Mouse (Mus musculus): ENCODE measurements at regions not wholly inside any gene's neighbourhood (a gene's known extent, or its start where the extent isn't known, plus 50 kb on each side); places are given as distances from the start of the nearest gene placed in this dataset.
A peak's percentile ranks its signal among the peaks of the same experiment; 100 is the strongest.

GRCm38 (mm10) chr10:42131798-42132197, 113.6 kb upstream of the Armc2 start:
- DNase-seq (ENCODE audit: low read depth, low spot score), result no peak

DNA sequence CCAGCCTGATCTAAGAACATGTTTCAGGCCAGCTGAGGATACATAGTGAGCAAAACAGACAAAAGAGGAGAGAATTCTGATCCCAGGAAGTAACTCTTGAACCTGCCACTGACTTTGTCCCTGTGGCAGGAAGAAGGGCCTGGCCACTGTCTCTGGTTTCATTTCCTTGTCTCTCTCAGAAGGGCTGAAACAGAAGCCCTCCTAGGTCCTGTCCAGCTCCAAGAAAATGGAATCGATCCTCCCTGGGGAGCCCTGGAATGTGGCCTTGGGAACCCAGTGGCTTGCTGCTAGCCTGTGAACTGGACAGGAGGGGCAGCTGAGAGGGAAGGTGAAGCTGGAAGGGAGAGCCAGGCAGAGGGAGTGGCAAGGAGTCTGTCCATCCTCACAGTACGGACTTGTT, 113.1 kb upstream of the Armc2 start:
- no peak for DNase-seq (ENCODE audit: low read depth, low spot score)

DNA sequence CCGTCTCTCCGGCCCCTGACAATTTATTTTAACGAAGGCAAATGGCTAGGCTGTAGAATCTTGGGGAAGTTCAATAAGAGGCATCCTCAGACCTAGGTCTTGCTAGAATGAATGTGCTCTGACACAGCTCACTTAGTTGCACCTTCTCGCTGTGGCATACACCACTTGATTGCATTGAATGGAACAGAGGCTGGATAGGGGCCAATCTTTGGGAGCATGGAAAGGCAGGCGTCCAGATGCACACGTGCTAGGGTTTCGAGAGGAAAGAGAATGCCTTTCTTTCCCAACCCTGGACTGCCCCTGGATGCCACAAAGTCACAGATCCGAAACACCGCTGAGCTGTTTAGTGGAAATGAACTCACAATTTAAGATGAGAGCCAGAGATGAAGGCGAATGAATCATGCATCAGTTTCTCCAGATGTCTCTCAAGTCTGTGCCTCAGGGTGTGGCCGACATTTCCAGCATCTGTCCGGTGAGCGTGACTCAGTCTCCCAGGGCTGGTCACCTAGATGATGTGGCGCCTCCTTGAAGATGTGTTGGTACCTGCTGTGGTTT, 109.7 kb upstream of the Armc2 start:
- no peak for DNase-seq (ENCODE audit: low read depth, low spot score)

DNA sequence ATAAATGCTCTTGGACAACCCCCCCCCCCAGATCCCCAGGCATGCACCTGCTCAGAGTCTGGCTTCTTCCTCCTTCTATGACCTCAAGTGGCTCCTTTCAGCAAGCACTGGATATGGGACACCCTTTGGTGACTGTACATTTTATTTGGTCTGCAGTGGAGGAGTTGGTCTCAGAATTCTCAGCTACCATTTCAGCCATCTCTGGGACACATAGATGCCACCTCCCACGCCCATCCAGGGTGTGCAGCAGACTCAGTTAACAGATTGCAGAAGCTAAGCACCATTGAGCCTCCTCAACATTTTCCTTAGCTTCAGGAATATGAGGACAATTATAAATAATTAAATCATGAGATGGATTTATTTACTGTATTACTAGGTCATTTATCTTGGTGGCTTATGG, 108.6 kb upstream of the Armc2 start:
- no peak for DNase-seq (ENCODE audit: low read depth, low spot score)

GRCm38 (mm10) chr10:42122768-42123635, 104.8 kb upstream of the Armc2 start:
- DNase-seq (ENCODE audit: low read depth, low spot score), result peak; percentile 42

DNA sequence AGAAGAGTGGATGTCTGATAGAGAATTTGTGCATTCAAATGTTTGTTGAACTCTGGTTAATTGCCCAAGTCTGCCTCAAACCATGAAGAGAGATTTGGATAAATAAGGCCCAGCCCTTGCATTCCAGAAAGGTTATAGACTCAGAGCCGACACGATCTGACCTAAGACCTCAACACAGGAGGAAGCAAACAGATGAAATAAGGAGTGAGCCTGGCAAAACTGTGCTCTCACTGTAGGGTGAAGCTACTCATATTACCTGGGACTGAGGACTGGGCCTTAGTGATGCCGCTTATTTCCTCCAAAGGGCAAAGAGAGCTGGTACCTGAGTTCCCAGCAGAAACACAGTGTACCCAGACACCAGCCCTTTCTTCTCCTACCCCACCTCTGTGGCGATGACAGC, 103.7 kb upstream of the Armc2 start:
- no peak for DNase-seq (ENCODE audit: low read depth, low spot score)

- no peak for DNase-seq (ENCODE audit: low read depth, low spot score)
Observed at GRCm38 (mm10) chr10:42119326-42119725, 101.1 kb upstream of the Armc2 start.

DNA sequence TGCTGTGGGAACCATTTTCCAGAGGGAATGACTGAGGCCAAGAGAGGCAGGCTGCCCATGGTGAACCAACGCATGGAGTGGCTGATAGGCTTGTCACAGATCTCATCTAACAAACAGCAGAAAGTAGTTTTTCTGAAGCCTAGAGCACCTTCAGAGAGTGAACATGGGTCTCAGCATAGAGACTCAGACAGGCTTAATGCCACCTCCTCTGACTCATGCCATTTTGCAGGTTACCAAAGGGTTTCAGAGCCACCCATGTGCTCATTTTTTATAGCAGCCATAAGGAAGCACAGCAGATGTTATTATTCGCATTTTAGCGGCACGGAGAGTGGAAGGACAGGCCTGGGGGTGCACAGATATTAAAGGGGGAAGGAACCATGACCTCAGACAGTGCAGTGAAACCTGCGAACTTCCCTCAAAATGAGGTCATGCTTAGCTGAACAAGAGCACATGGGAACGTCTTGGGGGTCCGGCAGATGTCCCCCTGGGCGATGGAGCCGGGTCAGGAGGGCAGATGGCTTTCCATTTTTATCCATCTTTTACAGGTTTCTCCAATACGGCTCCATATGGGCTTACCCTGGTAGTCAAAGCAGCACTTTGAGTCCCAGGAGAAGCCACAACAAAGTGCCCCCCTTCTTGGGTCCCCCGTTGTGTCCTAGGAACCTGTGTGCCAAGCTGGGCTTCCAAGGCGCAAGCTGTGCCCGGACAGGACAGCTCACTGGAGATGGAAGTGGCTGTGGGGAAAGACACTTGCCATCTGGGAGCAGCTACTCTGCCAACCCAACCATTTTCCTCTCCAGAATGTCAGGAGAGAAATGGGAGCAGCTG, 100.3 kb upstream of the Armc2 start:
- DNase-seq (ENCODE audit: low read depth, low spot score), result no peak

GRCm38 (mm10) chr10:42117523-42117922, 99.3 kb upstream of the Armc2 start:
- DNase-seq (ENCODE audit: low read depth, low spot score), result no peak

DNA sequence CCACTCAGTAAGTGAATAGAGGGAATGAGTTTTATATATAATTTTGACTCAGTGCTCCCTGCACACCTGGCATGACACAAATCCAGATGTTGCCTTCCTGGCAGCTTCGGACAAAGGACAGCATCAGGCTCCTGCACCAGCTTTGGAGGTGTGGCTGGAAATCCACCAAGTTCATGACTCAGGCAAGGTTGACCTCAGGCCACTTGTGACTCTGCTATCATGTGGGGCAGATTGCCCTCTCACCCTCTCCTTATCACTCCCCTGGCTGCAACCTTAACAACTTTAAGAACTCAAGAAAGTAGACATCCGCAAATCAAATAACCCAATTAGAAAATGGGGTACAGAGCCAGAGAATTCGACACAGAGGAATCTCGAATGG, 97.7 kb upstream of the Armc2 start:
- DNase-seq (ENCODE audit: low read depth, low spot score), result no peak

- no peak for DNase-seq (ENCODE audit: low read depth, low spot score)
Observed at GRCm38 (mm10) chr10:42115224-42115919, 97.1 kb upstream of the Armc2 start.

- DNase-seq (ENCODE audit: low read depth, low spot score), result no peak
Observed at GRCm38 (mm10) chr10:42110704-42111103, 92.5 kb upstream of the Armc2 start.

- peak; percentile 53 for DNase-seq (ENCODE audit: low read depth, low spot score)
Observed at GRCm38 (mm10) chr10:42108294-42109014, 90.2 kb upstream of the Armc2 start.

DNA sequence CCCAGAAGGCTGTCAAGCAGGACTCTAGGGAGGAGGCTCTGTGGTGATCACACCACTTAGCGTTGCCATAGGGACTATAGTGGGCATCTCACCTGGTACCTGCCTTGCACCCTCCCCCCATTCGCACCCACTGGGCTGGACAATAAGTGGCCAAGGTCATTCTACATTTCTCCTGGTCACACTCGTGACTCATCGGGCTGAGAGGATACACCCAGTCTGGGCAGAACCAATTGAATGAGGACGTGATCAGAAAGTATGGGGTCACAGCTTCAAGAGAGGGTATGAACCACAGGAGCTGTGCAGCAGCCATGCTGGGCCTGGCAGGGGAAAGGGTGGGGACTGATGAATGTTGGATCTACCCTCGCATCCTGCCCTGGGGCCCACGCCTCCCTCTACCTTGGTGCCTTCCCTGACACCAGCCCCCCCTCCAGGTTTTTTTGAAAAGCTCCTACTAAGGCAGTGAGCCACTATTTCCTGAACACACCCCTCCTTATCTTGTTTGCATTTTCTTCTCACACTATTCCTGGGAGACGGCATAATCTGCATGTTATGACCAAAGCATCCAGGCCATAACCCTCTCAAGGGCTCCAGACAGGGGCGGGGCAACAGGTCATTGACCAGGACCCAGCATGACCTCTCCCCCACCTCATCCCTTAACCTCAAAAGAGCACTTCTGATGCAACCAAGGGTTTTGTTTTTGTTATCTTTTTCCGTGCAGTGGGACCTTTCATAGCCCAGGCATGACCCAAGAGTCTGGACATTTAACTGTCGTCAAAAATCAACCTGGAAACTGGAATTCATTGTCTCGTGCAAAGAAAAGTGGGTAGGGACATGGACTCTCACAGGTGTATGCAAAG, 89.4 kb upstream of the Armc2 start:
- no peak for DNase-seq (ENCODE audit: low read depth, low spot score)

GRCm38 (mm10) chr10:42106611-42107010, 88.4 kb upstream of the Armc2 start:
- no peak for DNase-seq (ENCODE audit: low read depth, low spot score)

- DNase-seq (ENCODE audit: low read depth, low spot score), result no peak
Observed at GRCm38 (mm10) chr10:42105083-42105482, 86.8 kb upstream of the Armc2 start.

- DNase-seq (ENCODE audit: low read depth, low spot score), result no peak
Observed at GRCm38 (mm10) chr10:42102320-42102719, 84.1 kb upstream of the Armc2 start.

- DNase-seq (ENCODE audit: low read depth, low spot score), result no peak
Observed at GRCm38 (mm10) chr10:42101096-42101495, 82.9 kb upstream of the Armc2 start.

GRCm38 (mm10) chr10:42096924-42097323, 78.7 kb upstream of the Armc2 start:
- no peak for DNase-seq (ENCODE audit: low read depth, low spot score)

DNA sequence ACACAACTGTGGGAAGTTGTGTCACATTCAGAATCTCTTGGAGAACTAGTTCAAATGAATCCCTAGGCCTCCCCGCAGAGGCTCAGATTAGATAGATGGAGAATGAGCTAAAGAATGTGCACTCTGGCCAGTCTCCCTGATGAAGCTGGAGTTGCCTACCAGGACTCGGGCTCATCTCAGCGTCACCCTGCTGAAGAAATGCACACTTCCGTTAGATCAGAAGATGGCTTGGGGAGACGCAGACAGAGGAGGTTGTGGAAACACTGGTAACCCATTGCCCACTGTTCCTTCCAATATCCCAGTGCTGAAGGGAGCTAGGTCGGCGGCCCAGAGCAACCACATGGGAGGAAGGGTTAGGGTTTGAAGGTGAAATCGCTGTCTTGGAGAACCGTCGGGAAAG, 77.7 kb upstream of the Armc2 start:
- no peak for DNase-seq (ENCODE audit: low read depth, low spot score)

All from forelimb bud, embryonic 11.5 days (tissue).